Mouse (Mus musculus): ENCODE measurements around the gene Itgal. TPM values are rescaled to one million over a fixed set of nuclear protein-coding genes. Genes with fewer than 3 reads are reported as not detected.

Gene Itgal
- polyA plus RNA-seq, 1 experiment from 2014 or later, result 6.8 TPM

GRCm38 (mm10) chr7:127255965-127256364 is 40.1 kb upstream of the Itgal start:
- WGBS (ENCODE audit: insufficient replicate concordance), result 54% methylated on average over 2 of the region's 2 CpGs

DNA sequence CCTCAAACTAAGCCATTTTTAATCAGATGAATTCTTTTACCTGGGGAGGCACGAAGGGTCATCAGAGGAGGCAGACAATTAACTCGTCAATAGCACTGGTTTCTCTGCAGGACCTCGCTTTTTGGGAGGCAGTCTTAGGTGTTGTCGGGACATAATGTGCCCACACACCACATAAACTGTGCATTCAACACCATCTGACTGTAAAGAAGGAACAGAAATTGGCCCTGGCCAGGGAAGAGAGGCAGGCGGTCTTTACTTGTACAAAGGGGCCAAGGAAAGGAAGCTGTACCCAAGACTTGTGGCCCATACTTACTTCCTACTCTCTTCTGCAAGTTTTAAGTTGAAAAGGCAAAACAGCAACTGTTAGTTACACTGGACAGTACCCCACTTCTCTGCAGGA is 39.5 kb upstream of the Itgal start:
- ATAC-seq (no peak), DNase-seq (no peak)
- 76% methylated on average over 5 of the region's 5 CpGs for WGBS (ENCODE audit: insufficient replicate concordance)
- Histone ChIP-seq H3K27me3 (ENCODE audit: insufficient read depth, low read length) (no peaks in the 10 kb centered on the region), H3K4me1 (ENCODE audit: insufficient read depth) (peaks cover 46% of the 10 kb centered on the region), H3K9me3 (ENCODE audit: low read length) (no peaks in the 10 kb centered on the region), H3K27ac (ENCODE audit: low read depth) (0 out of 2 replicates have a peak overlapping the region, but pooled peaks have one; percentile 18), H3K9ac (replicated peaks) (no peak overlapping the region), H3K4me2 (ENCODE audit: low read depth, low read length) (no peak overlapping the region), H3K4me3 (ENCODE audit: low read depth, low read length) (no peak overlapping the region), H3K36me3 (replicated peaks; ENCODE audit: insufficient read depth, low read length) (peaks cover 5% of the 10 kb centered on the region)
- TF ChIP-seq CTCF (IDR thresholded peaks at IDR 0.05; ENCODE audit: low read depth) (no peak), EP300 (IDR thresholded peaks at IDR 0.05; ENCODE audit: low read depth) (no peak)

More at GRCm38 (mm10) chr7:127255965-127256364, 40.1 kb upstream of the Itgal start:
- ATAC-seq, result no peak
- no peak overlapping the region for H3K4me2 ChIP-seq (ENCODE audit: low read depth, low read length)
- peaks cover 5% of the 10 kb centered on the region for H3K36me3 ChIP-seq (replicated peaks; ENCODE audit: insufficient read depth, low read length)
- no peak for DNase-seq
- no peak overlapping the region for H3K27ac ChIP-seq (ENCODE audit: low read depth)
- peaks cover 41% of the 10 kb centered on the region for H3K4me1 ChIP-seq (ENCODE audit: insufficient read depth)
- TF ChIP-seq CTCF (IDR thresholded peaks at IDR 0.05; ENCODE audit: low read depth), result no peak
- no peak for TF ChIP-seq EP300 (IDR thresholded peaks at IDR 0.05; ENCODE audit: low read depth)
- no peaks in the 10 kb centered on the region for H3K9me3 ChIP-seq (ENCODE audit: low read length)
- no peaks in the 10 kb centered on the region for H3K27me3 ChIP-seq (ENCODE audit: insufficient read depth, low read length)
- no peak overlapping the region for H3K9ac ChIP-seq (replicated peaks)
- no peak overlapping the region for H3K4me3 ChIP-seq (ENCODE audit: low read depth, low read length)

- DNase-seq (no peak), ATAC-seq (no peak)
- Histone ChIP-seq H3K36me3 (replicated peaks; ENCODE audit: insufficient read depth, low read length) (peaks cover 5% of the 10 kb centered on the region; the same call in 1 of the 2 replicates), H3K4me1 (ENCODE audit: insufficient read depth) (peaks cover 48% of the 10 kb centered on the region), H3K9me3 (ENCODE audit: low read length) (no peaks in the 10 kb centered on the region), H3K4me3 (ENCODE audit: low read depth, low read length) (peak overlapping the region; percentile 74; the same call in 1 of the 2 replicates), H3K9ac (replicated peaks) (no peak overlapping the region), H3K27ac (ENCODE audit: low read depth) (peak overlapping the region; percentile 90; the same call in 1 of the 2 replicates), H3K4me2 (ENCODE audit: low read depth, low read length) (peak overlapping the region; percentile 91; the same call in 1 of the 2 replicates), H3K27me3 (ENCODE audit: insufficient read depth, low read length) (no peaks in the 10 kb centered on the region)
- WGBS (ENCODE audit: insufficient replicate concordance), result 72% methylated on average over 8 of the region's 8 CpGs
- TF ChIP-seq EP300 (IDR thresholded peaks at IDR 0.05; ENCODE audit: low read depth) (no peak), CTCF (IDR thresholded peaks at IDR 0.05; ENCODE audit: low read depth) (peak; percentile 16; the same call in 1 of the 2 replicates)
Measured at GRCm38 (mm10) chr7:127259186-127259905, 36.7 kb upstream of the Itgal start.

- under 1% methylated on average over 50 of the region's 50 CpGs for WGBS (ENCODE audit: insufficient replicate concordance)
Measured at GRCm38 (mm10) chr7:127260309-127261111, 35.5 kb upstream of the Itgal start, which contains the start of gene Dctpp1. Gene Dctpp1 (minus strand): TSS chr7:127260709.

GRCm38 (mm10) chr7:127262218-127262961 is 33.7 kb upstream of the Itgal start:
- Histone ChIP-seq H3K27ac (ENCODE audit: low read depth) (no peak overlapping the region), H3K4me2 (ENCODE audit: low read depth, low read length) (no peak overlapping the region; the same call in 1 of the 2 replicates), H3K36me3 (replicated peaks; ENCODE audit: insufficient read depth, low read length) (no peaks in the 10 kb centered on the region; the same call in 1 of the 2 replicates), H3K9me3 (ENCODE audit: low read length) (no peaks in the 10 kb centered on the region), H3K9ac (replicated peaks) (no peak overlapping the region), H3K4me1 (ENCODE audit: insufficient read depth) (peaks cover 28% of the 10 kb centered on the region), H3K4me3 (ENCODE audit: low read depth, low read length) (no peak overlapping the region), H3K27me3 (ENCODE audit: insufficient read depth, low read length) (no peaks in the 10 kb centered on the region)
- TF ChIP-seq EP300 (IDR thresholded peaks at IDR 0.05; ENCODE audit: low read depth) (no peak), CTCF (IDR thresholded peaks at IDR 0.05; ENCODE audit: low read depth) (no peak)
- ATAC-seq (no peak), DNase-seq (no peak)
- WGBS (ENCODE audit: insufficient replicate concordance), result 58% methylated on average over 10 of the region's 10 CpGs

More at GRCm38 (mm10) chr7:127260309-127261111, 35.5 kb upstream of the Itgal start, which contains the start of gene Dctpp1:
- no peaks in the 10 kb centered on the region for H3K27me3 ChIP-seq (ENCODE audit: insufficient read depth, low read length)
- peak within 1 kb of the TSS; percentile 74 for H3K9ac ChIP-seq (replicated peaks)
- TF ChIP-seq EP300 (IDR thresholded peaks at IDR 0.05; ENCODE audit: low read depth) (no peak; the same call in none of the 2 replicates), CTCF (IDR thresholded peaks at IDR 0.05; ENCODE audit: low read depth) (peak; percentile 95)
- peaks cover 5% of the 10 kb centered on the region; the same call in 1 of the 2 replicates for H3K36me3 ChIP-seq (replicated peaks; ENCODE audit: insufficient read depth, low read length)
- no peaks in the 10 kb centered on the region for H3K9me3 ChIP-seq (ENCODE audit: low read length)
- DNase-seq (peak; percentile 97), ATAC-seq (peak; percentile 96)
- H3K27ac ChIP-seq (ENCODE audit: low read depth), result peak within 1 kb of the TSS; percentile 90
- peak within 1 kb of the TSS; percentile 91 for H3K4me2 ChIP-seq (ENCODE audit: low read depth, low read length)
- peaks cover 36% of the 10 kb centered on the region for H3K4me1 ChIP-seq (ENCODE audit: insufficient read depth)
- peak within 1 kb of the TSS; percentile 74 for H3K4me3 ChIP-seq (ENCODE audit: low read depth, low read length)
